Mouse (Mus musculus) hindbrain, embryonic 13.5 days (tissue): ENCODE measurements around the gene Ptgdr2. TPM values are rescaled to one million over a fixed set of nuclear protein-coding genes. Genes with fewer than 3 reads are reported as not detected.

Experiments
- ATAC-seq: fragments of 200-750 bp; cut with Nextera tagmentation; 2 replicates; pipeline ENCODE4 v1.8.0; 2017; ENCODE audit warnings: moderate TSS enrichment; ENCODE audit not compliant: low FRiP score
- H3K27ac ChIP-seq: fragments of 300-500 bp; sonication (generic); 2 replicates; pipeline ENCODE4 v1.5.1; 2015; ENCODE audit warnings: inconsistent platforms, mild to moderate bottlenecking, moderate library complexity
- H3K27me3 ChIP-seq: fragments of 300-500 bp; sonication (generic); 2 replicates; pipeline ENCODE4 v1.6.1; 2015; ENCODE audit warnings: mild to moderate bottlenecking, inconsistent platforms
- H3K36me3 ChIP-seq: fragments of 300-500 bp; sonication (generic); 2 replicates; pipeline ENCODE4 v1.6.1; 2015; ENCODE audit warnings: mild to moderate bottlenecking, inconsistent platforms
- H3K4me1 ChIP-seq: fragments of 300-500 bp; sonication (generic); replicated peaks from 2 replicates; pipeline ENCODE4 v1.6.1; 2015; ENCODE audit warnings: inconsistent platforms
- H3K4me2 ChIP-seq: fragments of 300-500 bp; sonication (generic); 2 replicates; pipeline ENCODE4 v1.6.1; 2015; ENCODE audit warnings: inconsistent platforms, mild to moderate bottlenecking, moderate library complexity
- H3K4me3 ChIP-seq: fragments of 300-500 bp; sonication (generic); 2 replicates; pipeline ENCODE4 v1.5.1; 2015; ENCODE audit warnings: mild to moderate bottlenecking, inconsistent platforms
- H3K9ac ChIP-seq: fragments of 300-500 bp; sonication (generic); 2 replicates; pipeline ENCODE4 v1.6.1; 2015; ENCODE audit warnings: mild to moderate bottlenecking, inconsistent platforms
- H3K9me3 ChIP-seq: fragments of 300-500 bp; sonication (generic); 2 replicates; pipeline ENCODE4 v1.6.1; 2016; ENCODE audit warnings: inconsistent platforms
- WGBS: fragments of 180-500 bp; shearing (Covaris S2); methylation state at CpG from one replicate; pipeline ENCODE4 v1.1.7; 2015; 5-methylcytosine and 5-hydroxymethylcytosine counted together
- polyA plus RNA-seq: library from polyadenylated mRNA; unstranded; fragments of >200 nt; fragmentation: Nextera tagmentation; extraction: Ambion mirVana; gene quantifications from 2 replicates; pipeline ENCODE4 v1.2.1, GENCODE M21; 2015

The Ptgdr2 gene
- polyA plus RNA-seq, 1 experiment from 2014 or later: 0.22 TPM

DNA sequence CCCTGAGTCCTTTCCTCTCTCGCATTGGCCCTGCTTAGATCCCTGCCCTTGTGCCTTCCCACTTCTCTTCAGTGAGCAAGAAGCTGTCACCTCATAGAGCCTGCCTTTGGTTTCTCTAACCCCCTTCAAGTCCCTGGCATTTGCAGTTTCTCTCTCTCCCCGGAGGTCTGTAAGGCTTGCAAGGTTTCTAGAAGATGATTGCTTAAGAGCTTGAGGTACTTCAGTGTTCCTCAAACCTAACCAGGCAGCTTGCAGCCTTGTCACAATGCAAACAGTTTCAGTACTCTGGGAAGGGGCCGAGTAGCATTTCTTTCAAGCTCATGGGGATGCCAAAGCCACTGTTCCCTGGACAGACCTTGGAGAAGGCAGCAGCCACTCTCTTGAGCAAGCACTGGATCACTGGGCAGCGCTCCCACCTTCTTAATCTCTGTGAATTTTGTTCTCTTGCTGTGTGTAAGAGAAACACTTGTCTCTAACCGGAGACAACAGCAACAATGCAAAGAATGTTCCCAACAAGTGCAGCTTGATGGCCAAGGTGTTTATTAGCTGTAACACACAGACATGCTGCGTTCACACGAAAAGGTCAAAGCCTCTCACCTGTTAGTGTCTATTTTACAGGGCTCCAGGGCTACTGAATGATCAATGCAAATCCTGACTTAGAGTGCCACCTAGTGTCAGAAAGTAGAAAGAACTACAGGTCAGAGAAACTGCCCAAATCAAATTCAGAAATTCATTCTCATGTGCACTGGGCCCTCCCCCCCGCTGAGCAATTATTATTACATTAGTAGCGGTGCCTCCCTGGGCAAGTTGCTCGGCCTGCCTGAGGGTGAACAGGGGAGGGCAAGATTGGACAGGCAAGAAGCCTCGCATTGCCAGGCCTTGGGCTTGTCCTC lies 22.4 kb downstream of the Ptgdr2 start:
- H3K27ac ChIP-seq: no peak overlapping the region
- H3K9me3 ChIP-seq: no peaks in the 10 kb centered on the region
- peaks cover 3% of the 10 kb centered on the region; the same call in 1 of the 2 replicates for H3K4me1 ChIP-seq
- H3K9ac ChIP-seq: peak overlapping the region; percentile 39; the same call in 1 of the 2 replicates
- peak overlapping the region; percentile 25; the same call in 1 of the 2 replicates for H3K4me2 ChIP-seq
- peaks cover 20% of the 10 kb centered on the region for H3K27me3 ChIP-seq
- 32% methylated on average over 11 of the region's 11 CpGs for WGBS
- no peak overlapping the region for H3K4me3 ChIP-seq
- peak; percentile 77 for ATAC-seq
- H3K36me3 ChIP-seq: no peaks in the 10 kb centered on the region

DNA sequence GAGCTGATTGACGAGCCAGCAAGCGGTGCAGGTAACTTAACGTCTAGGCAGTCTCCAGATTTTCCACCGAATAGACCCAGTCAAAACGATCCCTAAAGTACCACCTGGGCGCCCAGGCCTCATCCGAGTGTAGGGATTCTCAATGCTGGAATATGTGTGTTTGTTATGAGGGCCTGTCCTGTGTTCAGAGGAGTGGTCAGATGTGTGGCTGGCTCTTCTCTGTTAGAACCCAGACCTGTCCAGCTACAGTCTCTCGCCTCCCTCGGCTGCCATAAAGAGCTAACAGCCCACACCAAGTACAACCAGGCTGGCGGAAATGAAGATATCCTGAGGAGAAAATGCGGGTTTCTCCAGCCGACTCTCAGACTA lies 23.0 kb downstream of the Ptgdr2 start:
- Histone ChIP-seq H3K36me3 (no peaks in the 10 kb centered on the region), H3K4me1 (peaks cover 3% of the 10 kb centered on the region; the same call in 1 of the 2 replicates), H3K27ac (no peak overlapping the region), H3K4me3 (no peak overlapping the region), H3K27me3 (peaks cover 20% of the 10 kb centered on the region), H3K4me2 (peak overlapping the region; percentile 25; the same call in 1 of the 2 replicates), H3K9me3 (no peaks in the 10 kb centered on the region), H3K9ac (peak overlapping the region; percentile 39; the same call in 1 of the 2 replicates)
- ATAC-seq: peak; percentile 55; the same call in 1 of the 2 replicates
- WGBS: 45% methylated on average over 12 of the region's 12 CpGs

DNA sequence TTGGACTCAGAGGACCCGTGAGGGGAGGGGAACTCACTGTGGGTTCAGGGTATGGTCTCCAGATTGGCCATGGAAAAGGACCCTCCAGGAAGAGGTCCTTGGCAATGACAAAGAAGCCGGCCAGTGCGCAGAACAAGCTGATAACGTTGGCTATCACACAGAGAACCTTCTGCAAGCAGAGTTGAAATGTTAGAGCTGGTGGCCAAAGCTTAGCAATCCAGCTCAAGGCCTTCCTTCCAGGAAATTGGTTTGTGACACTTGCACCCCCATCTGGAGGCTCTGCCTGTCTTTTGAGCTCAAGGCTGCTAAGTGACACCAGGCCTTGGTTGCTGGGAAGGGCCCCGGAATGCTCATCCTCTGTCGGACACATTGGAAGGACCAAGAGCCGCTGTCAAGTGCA lies 28.8 kb downstream of the Ptgdr2 start:
- no peaks in the 10 kb centered on the region for H3K4me1 ChIP-seq
- no peak for ATAC-seq
- H3K27ac ChIP-seq: no peak overlapping the region
- H3K36me3 ChIP-seq: no peaks in the 10 kb centered on the region
- no peaks in the 10 kb centered on the region for H3K9me3 ChIP-seq
- no peak overlapping the region for H3K4me2 ChIP-seq
- H3K9ac ChIP-seq: no peak overlapping the region
- peaks cover 11% of the 10 kb centered on the region for H3K27me3 ChIP-seq
- WGBS: 87% methylated on average over 7 of the region's 7 CpGs
- no peak overlapping the region for H3K4me3 ChIP-seq

DNA sequence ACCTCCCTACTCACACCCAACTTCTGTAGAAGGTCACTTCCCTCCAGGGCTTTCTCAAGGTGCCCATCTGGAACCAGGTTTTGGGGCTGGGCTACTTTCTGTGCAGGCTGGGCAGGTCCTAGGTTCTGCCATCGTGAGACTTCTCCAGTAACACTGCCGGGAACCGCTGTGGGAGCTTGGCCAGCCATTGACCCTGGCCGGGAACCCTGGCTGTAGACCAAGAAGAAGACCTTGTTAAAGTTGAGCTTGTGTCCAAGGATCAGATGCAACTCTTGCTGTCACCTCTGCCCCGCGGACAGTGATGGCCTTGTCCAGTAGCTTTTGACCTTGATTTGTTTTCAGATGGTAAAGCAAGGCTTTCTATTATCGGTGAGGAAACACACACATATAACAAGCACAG lies 31.6 kb downstream of the Ptgdr2 start:
- H3K27ac ChIP-seq: no peak overlapping the region
- no peak overlapping the region for H3K4me3 ChIP-seq
- 0 out of 2 replicates have a peak, but pooled peaks cover 4% of the 10 kb centered on the region for H3K27me3 ChIP-seq
- H3K9me3 ChIP-seq: peaks cover 7% of the 10 kb centered on the region; the same call in 1 of the 2 replicates
- no peak overlapping the region for H3K9ac ChIP-seq
- no peaks in the 10 kb centered on the region for H3K36me3 ChIP-seq
- no peak overlapping the region for H3K4me2 ChIP-seq
- ATAC-seq: no peak
- no peaks in the 10 kb centered on the region for H3K4me1 ChIP-seq
- 95% methylated on average over 7 of the region's 7 CpGs for WGBS

DNA sequence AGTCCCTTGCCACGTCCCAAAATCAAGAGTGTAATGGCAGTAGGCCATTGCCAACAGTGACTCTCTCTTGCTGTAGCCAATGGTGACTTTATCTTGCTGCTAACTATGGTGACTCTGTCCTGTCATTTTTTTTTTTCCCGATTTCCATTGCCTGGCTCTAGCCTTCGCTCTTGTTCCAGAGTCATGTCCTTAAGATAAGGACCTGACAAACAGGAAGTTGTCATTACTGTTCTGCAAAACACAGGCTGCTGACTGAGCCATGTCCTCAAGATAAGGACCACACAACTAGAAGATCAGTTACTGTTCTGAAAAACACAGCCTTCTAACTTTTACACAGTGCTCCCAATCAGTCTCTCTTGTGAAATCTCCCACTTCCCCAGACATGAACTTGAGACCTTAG lies 33.5 kb downstream of the Ptgdr2 start:
- no peak overlapping the region for H3K27ac ChIP-seq
- no peak overlapping the region for H3K4me3 ChIP-seq
- no peak for ATAC-seq
- WGBS: 84% methylated on average over 3 of the region's 3 CpGs
- H3K4me2 ChIP-seq: no peak overlapping the region
- H3K4me1 ChIP-seq: no peaks in the 10 kb centered on the region
- H3K9me3 ChIP-seq: peaks cover 7% of the 10 kb centered on the region; the same call in 1 of the 2 replicates
- no peak overlapping the region for H3K9ac ChIP-seq
- no peaks in the 10 kb centered on the region for H3K36me3 ChIP-seq
- 0 out of 2 replicates have a peak, but pooled peaks cover 4% of the 10 kb centered on the region for H3K27me3 ChIP-seq

DNA sequence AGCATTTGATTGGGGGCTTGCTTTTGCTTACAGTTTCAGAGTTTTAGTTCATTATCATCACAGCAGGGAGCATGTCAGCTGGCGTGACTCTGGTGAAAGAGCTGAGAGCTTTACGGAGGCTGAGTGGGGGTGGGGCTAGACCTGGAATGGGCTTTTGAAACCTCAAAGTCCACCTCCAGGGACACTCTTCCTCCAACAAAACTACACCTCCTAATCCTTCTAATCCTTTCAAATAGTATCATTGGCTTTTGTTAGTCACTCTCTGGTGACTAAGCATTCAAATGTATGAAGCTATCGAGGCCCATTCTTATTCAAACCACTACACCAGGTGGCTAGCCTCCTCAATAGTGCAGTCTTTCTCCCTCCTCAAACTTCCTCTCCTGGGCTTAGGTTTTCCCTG lies 35.7 kb downstream of the Ptgdr2 start:
- ATAC-seq: no peak
- Histone ChIP-seq H3K27me3 (0 out of 2 replicates have a peak, but pooled peaks cover 4% of the 10 kb centered on the region), H3K4me3 (no peak overlapping the region), H3K9ac (no peak overlapping the region), H3K27ac (no peak overlapping the region), H3K4me1 (no peaks in the 10 kb centered on the region), H3K4me2 (no peak overlapping the region), H3K9me3 (peaks cover 7% of the 10 kb centered on the region; the same call in 1 of the 2 replicates), H3K36me3 (no peaks in the 10 kb centered on the region)
- 50% methylated on average over 3 of the region's 3 CpGs for WGBS

DNA sequence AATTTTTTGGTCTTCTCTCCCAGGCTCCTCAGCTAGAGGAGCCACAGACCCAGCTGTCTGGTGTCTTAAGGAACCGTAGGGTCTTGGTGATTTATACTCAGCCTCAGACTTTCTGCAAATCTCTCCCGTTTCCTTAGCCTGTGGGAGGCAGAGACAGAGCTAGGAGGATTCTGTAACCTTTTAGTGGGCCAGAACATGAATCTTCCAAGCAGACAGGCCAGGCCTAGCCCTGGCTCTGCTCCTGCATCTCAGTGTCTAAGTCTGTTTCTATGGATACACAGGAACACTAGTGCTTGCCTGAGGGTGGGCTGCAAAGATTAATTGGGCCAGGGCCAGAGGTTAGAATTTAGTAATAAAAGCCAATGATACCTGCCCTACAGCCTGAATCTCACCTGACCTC lies 36.2 kb downstream of the Ptgdr2 start:
- WGBS: 72% methylated on average over 2 of the region's 2 CpGs

DNA sequence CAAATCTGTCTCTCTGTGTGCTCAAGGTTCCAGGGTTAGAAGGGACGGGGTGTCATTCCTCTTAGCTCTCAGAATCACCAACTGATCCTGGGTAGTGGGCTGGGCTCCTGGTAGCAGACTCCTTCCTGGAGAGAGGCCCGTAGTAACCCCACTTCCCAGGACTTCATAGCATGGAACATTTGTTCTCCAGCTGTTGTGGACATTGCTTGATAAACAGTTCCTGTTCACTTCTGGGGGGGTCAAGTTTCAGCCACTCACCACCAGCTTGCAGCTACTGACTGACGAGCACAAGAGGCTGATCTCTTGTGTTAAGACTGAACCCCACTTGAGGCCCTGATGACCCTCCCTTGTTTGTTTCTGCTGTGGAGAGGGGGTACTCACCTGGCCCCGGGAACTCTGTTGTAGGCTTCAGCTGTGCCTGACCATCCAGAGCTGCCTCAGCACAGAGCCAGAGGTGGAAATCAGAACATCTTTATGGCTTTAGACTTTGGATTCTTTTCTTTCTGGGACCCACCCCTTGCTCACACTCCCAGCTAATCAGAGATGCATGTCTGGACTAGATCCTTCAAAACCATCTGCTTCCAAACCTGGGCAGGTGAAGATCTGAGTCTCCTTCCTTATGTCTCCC lies 37.4 kb downstream of the Ptgdr2 start, which contains the start of gene Ms4a10:
Gene Ms4a10 (minus strand): TSS at position 433 of the 628 bp plus-strand sequence.
- Histone ChIP-seq H3K4me2 (no peak within 1 kb of the TSS), H3K9ac (no peak within 1 kb of the TSS), H3K4me1 (no peaks in the 10 kb centered on the region), H3K9me3 (peaks cover 7% of the 10 kb centered on the region; the same call in 1 of the 2 replicates), H3K4me3 (no peak within 1 kb of the TSS), H3K27me3 (no peaks in the 10 kb centered on the region), H3K27ac (no peak within 1 kb of the TSS), H3K36me3 (no peaks in the 10 kb centered on the region)
- ATAC-seq: no peak
- 74% methylated on average over 4 of the region's 4 CpGs for WGBS

More for the DNA sequence above, 36.2 kb downstream of the Ptgdr2 start:
- H3K4me3 ChIP-seq: no peak overlapping the region
- H3K9ac ChIP-seq: no peak overlapping the region
- no peak overlapping the region for H3K27ac ChIP-seq
- H3K4me1 ChIP-seq: no peaks in the 10 kb centered on the region
- no peak overlapping the region for H3K4me2 ChIP-seq
- H3K27me3 ChIP-seq: 0 out of 2 replicates have a peak, but pooled peaks cover 4% of the 10 kb centered on the region
- no peaks in the 10 kb centered on the region for H3K36me3 ChIP-seq
- no peak for ATAC-seq
- H3K9me3 ChIP-seq: peaks cover 7% of the 10 kb centered on the region; the same call in 1 of the 2 replicates

DNA sequence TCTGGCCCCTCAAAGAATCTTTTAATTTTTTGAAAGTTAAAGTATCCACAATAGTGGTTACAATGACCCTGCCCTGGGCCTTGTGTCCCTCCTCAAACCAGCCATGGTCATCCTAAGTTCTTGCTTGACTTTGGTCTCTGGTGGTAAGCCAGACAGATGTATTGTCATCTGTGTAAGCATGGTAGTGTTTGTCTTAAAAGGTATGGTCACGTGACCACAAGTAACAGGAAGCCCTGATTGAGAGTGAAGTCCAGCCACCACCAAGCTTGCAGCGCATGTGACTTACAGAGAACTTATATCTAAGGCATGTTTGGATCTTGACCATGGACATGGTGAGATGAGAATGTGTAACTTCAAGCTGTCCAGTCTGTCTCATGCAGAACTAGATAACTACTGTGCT lies 38.2 kb downstream of the Ptgdr2 start:
- H3K4me3 ChIP-seq: no peak overlapping the region
- no peak overlapping the region for H3K9ac ChIP-seq
- no peak for ATAC-seq
- no peaks in the 10 kb centered on the region for H3K4me1 ChIP-seq
- peaks cover 7% of the 10 kb centered on the region; the same call in 1 of the 2 replicates for H3K9me3 ChIP-seq
- no peak overlapping the region for H3K4me2 ChIP-seq
- no peaks in the 10 kb centered on the region for H3K36me3 ChIP-seq
- H3K27ac ChIP-seq: no peak overlapping the region
- no peaks in the 10 kb centered on the region for H3K27me3 ChIP-seq
- WGBS: 87% methylated on average over 2 of the region's 2 CpGs

DNA sequence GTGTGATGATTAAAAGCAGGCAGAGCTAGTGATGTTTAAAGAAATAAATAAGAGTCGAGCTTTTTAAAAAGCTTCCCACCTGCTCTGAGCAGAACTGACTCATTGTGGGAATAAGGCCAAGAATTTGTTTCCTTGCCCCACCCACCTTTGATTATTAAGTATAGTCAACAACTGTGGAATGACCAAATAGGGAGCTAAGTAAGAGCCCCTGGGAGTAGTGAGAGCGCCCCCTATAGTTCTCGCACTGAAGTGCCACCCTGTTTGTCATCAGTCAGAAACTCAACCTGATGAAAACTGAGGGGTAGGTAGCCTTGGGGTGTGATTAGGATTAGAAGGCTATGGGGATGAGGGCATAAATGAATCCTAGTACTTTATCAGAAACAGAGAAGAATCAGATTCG lies 39.4 kb downstream of the Ptgdr2 start:
- Histone ChIP-seq H3K4me3 (no peak overlapping the region), H3K4me1 (no peaks in the 10 kb centered on the region), H3K27ac (no peak overlapping the region), H3K9ac (no peak overlapping the region), H3K36me3 (no peaks in the 10 kb centered on the region), H3K9me3 (peaks cover 7% of the 10 kb centered on the region; the same call in 1 of the 2 replicates), H3K4me2 (no peak overlapping the region), H3K27me3 (no peaks in the 10 kb centered on the region)
- no peak for ATAC-seq
- 64% methylated on average over 4 of the region's 4 CpGs for WGBS

DNA sequence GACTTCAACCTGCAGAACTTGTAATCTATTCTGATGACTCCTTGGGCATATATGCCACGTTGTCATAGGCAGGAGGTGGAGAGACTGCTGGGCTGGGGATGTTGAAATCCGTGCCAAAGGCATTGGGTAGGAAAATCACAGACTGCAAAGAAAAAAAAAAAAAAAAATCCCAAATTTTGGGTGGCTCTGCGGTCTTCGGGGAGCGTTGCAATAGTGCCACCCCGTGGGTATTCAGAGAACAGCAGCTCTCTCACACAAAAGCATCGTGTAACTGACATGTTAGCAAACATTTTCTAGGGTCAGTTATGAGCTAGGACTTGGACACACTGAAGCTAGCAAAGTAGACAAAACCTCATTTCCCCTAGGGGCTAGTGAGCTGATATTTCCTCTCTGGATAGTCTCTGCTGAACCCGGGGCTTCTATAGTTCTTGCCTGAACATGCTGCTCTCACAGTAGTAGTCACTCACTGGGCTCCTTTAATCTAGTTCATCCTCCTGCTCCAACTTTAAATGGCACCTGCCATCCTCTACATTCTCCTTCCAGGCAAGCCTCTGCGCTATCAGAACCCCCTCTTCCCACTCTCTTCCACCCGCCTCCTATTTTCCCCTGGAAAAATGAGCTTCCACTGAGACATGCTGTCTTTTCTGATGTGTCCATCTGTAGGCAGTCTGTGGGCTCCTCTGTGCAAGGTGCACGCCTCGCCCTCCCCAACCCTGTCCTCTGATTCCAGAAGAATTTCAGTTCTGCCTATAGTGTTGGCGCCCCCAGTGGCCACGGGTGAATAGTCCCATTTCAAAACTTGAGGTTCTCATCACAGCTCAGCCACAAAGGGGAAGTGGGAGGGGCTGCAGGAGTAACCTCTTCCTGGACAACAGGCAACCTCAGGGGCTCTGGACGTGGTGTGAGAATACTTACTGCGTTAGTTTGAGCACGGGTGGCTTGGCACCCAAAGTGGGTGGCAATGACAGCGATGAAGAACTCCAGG lies 42.5 kb downstream of the Ptgdr2 start:
- WGBS: 13% methylated on average over 18 of the region's 18 CpGs
- H3K27me3 ChIP-seq: no peaks in the 10 kb centered on the region
- H3K9me3 ChIP-seq: no peaks in the 10 kb centered on the region
- no peak overlapping the region for H3K4me3 ChIP-seq
- H3K9ac ChIP-seq: no peak overlapping the region
- ATAC-seq: peak; percentile 65
- H3K4me1 ChIP-seq: no peaks in the 10 kb centered on the region
- no peak overlapping the region for H3K27ac ChIP-seq
- H3K4me2 ChIP-seq: peak overlapping the region; percentile 29
- no peaks in the 10 kb centered on the region for H3K36me3 ChIP-seq
